Mouse (Mus musculus) embryonic facial prominence, embryonic 10.5 days (tissue): ENCODE data around the gene Col15a1. TPM values are rescaled to one million over a fixed set of nuclear protein-coding genes. Genes with fewer than 3 reads are reported as not detected.

Experiments
- DNase-seq: peaks from one replicate; pipeline ENCODE4 v3.0.0-alpha.2; 2017; ENCODE audit warnings: low spot score
- H3K27ac ChIP-seq: fragments of 300-500 bp; sonication (generic); replicated peaks from 2 replicates; pipeline ENCODE4 v1.5.1; 2016; ENCODE audit warnings: mild to moderate bottlenecking
- H3K27me3 ChIP-seq: fragments of 300-500 bp; sonication (generic); replicated peaks from 2 replicates; pipeline ENCODE4 v1.6.1; 2016; ENCODE audit warnings: low read depth, mild to moderate bottlenecking; ENCODE audit not compliant: poor library complexity, severe bottlenecking
- H3K36me3 ChIP-seq: fragments of 300-500 bp; sonication (generic); replicated peaks from 2 replicates; pipeline ENCODE4 v1.6.1; 2016; ENCODE audit warnings: mild to moderate bottlenecking, moderate library complexity
- H3K4me1 ChIP-seq: fragments of 300-500 bp; sonication (generic); 2 replicates; pipeline ENCODE4 v1.6.1; 2016
- H3K4me3 ChIP-seq: fragments of 300-500 bp; sonication (generic); 2 replicates; pipeline ENCODE4 v1.5.1; 2016; ENCODE audit warnings: mild to moderate bottlenecking, moderate library complexity
- H3K9me3 ChIP-seq: fragments of 300-500 bp; sonication (generic); 2 replicates; pipeline ENCODE4 v1.6.1; 2016; ENCODE audit warnings: mild to moderate bottlenecking
- WGBS: fragments of 180-500 bp; shearing (Covaris S2); methylation state at CpG from one replicate; pipeline ENCODE4 v1.1.7; 2016; 5-methylcytosine and 5-hydroxymethylcytosine counted together
- polyA plus RNA-seq: library from polyadenylated mRNA; unstranded; fragments of >200 nt; fragmentation: Nextera tagmentation; extraction: Ambion mirVana; gene quantifications from 2 replicates; pipeline ENCODE4 v1.2.1, GENCODE M21; 2016

The Col15a1 gene
- polyA plus RNA-seq, 1 experiment from 2014 or later, result 8.1 TPM

DNA sequence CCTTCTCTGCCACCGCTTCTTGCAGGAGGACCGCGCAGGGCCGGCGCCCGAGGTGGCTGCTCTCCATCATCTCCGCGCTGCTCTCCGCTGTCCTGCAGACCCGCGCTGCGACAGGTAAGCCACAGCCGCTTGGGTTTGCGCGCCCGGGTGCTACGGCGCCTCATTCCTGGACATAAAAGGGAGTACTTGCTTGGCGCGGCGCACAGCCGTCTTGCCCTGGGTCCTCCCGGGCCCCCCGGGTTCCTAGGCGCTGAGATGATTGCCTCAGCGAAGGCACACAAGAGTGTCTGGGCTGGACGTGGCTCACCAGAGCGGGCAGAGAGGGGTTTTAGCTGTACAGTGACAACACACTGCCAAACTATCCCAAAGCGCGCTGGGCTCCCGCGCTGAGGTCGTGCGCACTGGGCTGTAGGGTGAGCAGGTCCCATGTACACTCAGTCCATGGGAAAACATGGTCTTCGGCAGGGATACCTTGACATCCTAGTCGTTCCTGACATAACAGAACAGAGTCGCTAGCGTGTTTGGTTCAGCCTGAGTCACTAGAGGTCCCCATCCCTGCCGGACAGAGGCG is 545 bp downstream of the Col15a1 start:
- Histone ChIP-seq H3K27ac (peak overlapping the region; percentile 75), H3K9me3 (no peaks in the 10 kb centered on the region), H3K27me3 (peaks cover 77% of the 10 kb centered on the region), H3K36me3 (no peaks in the 10 kb centered on the region), H3K4me1 (peaks cover 12% of the 10 kb centered on the region), H3K4me3 (peak overlapping the region; percentile 70)
- 3% methylated on average over 40 of the region's 40 CpGs for WGBS
- DNase-seq, result peak; percentile 60

DNA sequence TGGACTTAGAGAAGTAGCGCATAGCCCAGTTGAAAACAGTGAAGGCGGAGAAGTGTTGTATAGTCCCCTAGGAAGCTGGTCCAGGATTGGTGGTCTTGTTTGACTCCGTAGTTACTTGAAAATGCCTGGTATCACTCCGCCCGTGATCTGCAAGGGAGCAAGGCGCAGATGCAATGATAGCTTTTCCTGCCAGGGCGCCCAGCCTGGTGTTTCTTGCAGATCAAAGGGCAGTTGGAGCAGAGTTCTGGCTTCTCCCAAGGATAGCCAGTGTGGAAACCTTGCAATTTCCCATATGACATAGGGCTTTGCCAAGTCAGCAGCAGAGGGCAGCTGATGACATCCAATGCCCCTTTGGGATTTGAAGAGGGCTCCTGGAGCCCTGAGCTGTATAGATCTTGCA is 1.5 kb downstream of the Col15a1 start:
- Histone ChIP-seq H3K27me3 (peaks cover 68% of the 10 kb centered on the region), H3K36me3 (no peaks in the 10 kb centered on the region), H3K9me3 (no peaks in the 10 kb centered on the region), H3K27ac (no peak overlapping the region), H3K4me3 (0 out of 2 replicates have a peak overlapping the region, but pooled peaks have one; percentile 70), H3K4me1 (peaks cover 12% of the 10 kb centered on the region)
- WGBS, result 75% methylated on average over 7 of the region's 7 CpGs
- DNase-seq, result no peak

DNA sequence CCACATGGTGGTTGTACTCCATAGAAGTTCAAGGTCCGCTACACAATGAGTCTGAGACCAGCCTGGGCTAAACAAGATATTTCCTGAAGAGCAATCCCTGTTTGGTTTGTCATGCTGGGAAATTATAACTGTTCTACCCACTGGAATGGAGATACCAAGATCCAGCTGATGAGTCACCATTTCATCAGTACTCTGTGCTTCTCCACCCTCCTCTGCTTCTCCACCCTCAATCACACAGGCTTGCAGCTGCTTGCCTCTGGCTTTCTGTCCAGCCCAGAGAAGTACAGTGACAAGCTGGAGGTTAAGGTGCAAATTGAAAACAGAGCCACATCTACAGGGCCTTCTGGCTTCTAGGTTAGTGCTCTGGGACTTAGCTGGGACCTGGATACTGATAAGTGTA is 10.9 kb downstream of the Col15a1 start:
- H3K9me3 ChIP-seq, result no peaks in the 10 kb centered on the region
- H3K27me3 ChIP-seq, result no peaks in the 10 kb centered on the region
- no peaks in the 10 kb centered on the region for H3K36me3 ChIP-seq
- no peaks in the 10 kb centered on the region for H3K4me1 ChIP-seq
- H3K4me3 ChIP-seq, result no peak overlapping the region
- DNase-seq, result no peak
- WGBS, result 90% methylated on average over 1 of the region's 1 CpGs
- H3K27ac ChIP-seq, result no peak overlapping the region

DNA sequence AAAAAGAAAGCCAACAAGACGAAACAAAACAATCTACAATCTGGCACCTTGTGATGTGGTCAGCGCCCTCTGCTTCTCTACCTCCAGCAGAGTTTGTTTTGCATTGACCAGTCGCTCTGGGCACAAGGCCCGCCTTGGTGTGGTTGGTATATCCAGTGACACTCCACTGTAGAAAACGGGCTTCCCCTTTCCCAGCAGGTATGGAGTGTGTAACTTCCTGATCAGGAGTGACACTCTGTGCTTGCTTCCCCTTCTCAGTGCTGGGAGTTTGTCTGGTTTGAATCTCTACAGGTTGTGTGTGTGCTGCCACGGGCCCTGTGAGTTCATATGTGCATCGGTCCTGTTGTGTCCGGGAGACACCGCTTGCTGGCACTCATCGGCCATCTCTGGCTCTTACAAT is 11.4 kb downstream of the Col15a1 start:
- Histone ChIP-seq H3K4me1 (no peaks in the 10 kb centered on the region), H3K4me3 (no peak overlapping the region), H3K27ac (no peak overlapping the region), H3K9me3 (no peaks in the 10 kb centered on the region), H3K27me3 (no peaks in the 10 kb centered on the region), H3K36me3 (no peaks in the 10 kb centered on the region)
- DNase-seq, result no peak
- 82% methylated on average over 10 of the region's 10 CpGs for WGBS

DNA sequence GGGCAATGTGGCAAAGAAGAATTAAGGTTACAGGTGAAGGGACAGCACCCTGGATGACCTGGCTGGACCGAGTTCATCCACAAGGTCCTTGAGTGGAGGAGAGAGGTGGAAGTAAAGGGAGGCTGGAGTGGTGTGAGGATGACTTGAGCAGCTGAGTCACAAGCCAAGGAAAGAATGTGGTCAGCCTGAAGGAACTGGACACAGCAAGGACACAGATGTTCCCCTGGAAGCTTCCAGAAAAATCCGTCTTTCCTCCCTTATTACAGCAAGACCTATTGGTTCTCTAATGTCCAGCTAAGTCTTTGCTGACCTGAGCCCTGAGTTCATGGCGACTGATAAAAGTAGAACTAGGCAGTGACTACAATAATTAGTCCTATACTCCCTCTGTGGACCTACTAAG is 12.6 kb downstream of the Col15a1 start:
- Histone ChIP-seq H3K4me1 (no peaks in the 10 kb centered on the region), H3K27me3 (no peaks in the 10 kb centered on the region), H3K4me3 (no peak overlapping the region), H3K27ac (no peak overlapping the region), H3K36me3 (no peaks in the 10 kb centered on the region), H3K9me3 (no peaks in the 10 kb centered on the region)
- no peak for DNase-seq
- 79% methylated on average over 3 of the region's 3 CpGs for WGBS

DNA sequence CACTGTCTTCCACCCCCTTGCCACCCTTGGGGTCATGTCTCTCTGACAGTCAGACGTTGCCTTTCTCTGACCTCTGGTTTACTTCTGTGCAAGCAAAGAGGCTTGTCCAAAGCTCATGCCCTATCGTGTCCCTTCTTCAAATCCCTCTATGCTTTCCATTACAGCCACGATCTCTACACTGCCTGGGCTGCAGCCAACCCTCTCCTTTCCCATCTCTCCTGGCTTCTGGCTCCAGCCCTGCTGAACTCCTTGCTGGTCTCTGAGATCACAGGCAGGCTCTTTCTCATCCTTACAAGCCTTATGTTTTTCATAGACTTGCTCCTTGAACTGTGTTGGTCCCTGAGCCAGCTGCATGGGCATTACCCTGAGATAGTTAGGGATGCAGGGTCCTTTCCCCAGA is 14.2 kb downstream of the Col15a1 start:
- no peak for DNase-seq
- Histone ChIP-seq H3K4me1 (peaks cover 5% of the 10 kb centered on the region), H3K9me3 (no peaks in the 10 kb centered on the region), H3K36me3 (no peaks in the 10 kb centered on the region), H3K27me3 (no peaks in the 10 kb centered on the region), H3K4me3 (no peak overlapping the region), H3K27ac (no peak overlapping the region)
- WGBS, result 80% methylated on average over 3 of the region's 3 CpGs

DNA sequence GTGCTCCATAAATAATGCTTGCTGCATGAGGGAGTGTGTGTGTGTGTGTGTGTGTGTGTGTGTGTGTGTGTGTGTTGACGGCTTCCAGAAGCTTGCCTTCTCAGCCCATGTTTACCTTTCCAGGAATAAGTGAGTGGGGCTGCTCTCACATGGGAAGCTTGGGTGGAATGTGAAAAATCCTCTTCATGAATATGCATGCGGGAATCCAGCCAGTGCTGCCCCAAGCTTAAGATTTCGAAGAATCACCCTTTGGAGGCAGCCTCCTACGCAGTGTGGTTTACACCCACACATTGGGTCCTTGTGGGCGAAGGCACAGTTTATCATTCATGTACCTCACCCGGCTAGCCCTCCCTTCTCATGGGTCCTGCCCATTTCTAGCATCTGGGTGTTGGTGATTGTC is 18.0 kb downstream of the Col15a1 start:
- peaks cover 9% of the 10 kb centered on the region for H3K4me1 ChIP-seq
- no peaks in the 10 kb centered on the region for H3K36me3 ChIP-seq
- no peak overlapping the region for H3K4me3 ChIP-seq
- 88% methylated on average over 6 of the region's 6 CpGs for WGBS
- DNase-seq, result no peak
- H3K27me3 ChIP-seq, result no peaks in the 10 kb centered on the region
- no peaks in the 10 kb centered on the region for H3K9me3 ChIP-seq
- H3K27ac ChIP-seq, result no peak overlapping the region

DNA sequence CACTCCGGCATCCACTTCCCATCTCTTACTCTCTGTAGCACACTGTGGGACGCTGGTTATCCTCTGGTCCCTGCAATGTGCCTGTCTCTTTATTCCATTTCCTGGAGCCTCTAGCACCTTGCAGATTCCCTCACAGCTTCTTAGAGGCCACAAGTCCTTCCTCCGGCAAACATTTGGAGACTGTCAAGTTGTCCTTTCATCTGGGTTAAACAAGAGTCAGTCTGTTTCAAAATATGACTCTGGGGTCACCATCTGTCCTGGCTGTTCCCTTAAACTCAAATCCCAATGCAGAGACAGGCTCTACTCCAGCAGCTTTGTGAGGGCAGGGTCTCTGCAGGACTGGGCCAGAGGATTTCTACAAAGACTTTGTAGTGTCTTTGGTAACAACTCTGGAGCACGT is 19.1 kb downstream of the Col15a1 start:
- Histone ChIP-seq H3K9me3 (no peaks in the 10 kb centered on the region), H3K36me3 (no peaks in the 10 kb centered on the region), H3K27me3 (no peaks in the 10 kb centered on the region), H3K4me3 (no peak overlapping the region), H3K27ac (no peak overlapping the region), H3K4me1 (peaks cover 9% of the 10 kb centered on the region)
- DNase-seq, result no peak
- 68% methylated on average over 4 of the region's 4 CpGs for WGBS

DNA sequence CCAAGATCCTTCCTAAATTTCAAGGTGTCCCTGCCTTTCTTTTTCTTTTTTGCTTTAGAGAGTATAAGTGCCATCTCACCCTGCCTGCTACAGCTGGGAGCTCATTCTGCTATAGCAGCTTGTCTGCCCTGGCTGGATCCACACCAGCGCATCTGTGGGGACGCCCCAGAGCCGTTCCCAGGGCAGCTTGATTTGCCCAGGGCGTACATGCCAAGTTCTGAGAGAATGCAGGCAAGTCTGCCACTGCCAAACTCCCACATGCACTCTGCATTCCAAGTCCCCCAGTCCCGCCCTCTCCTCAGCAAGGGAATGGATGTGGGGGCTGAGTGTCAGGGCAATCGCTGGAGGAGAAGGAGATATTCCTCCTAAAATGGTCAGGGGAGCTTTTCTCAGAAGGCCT is 19.8 kb downstream of the Col15a1 start:
- Histone ChIP-seq H3K4me3 (no peak overlapping the region), H3K9me3 (no peaks in the 10 kb centered on the region), H3K36me3 (no peaks in the 10 kb centered on the region), H3K27me3 (no peaks in the 10 kb centered on the region), H3K4me1 (peaks cover 9% of the 10 kb centered on the region), H3K27ac (no peak overlapping the region)
- DNase-seq, result no peak
- 70% methylated on average over 6 of the region's 6 CpGs for WGBS

DNA sequence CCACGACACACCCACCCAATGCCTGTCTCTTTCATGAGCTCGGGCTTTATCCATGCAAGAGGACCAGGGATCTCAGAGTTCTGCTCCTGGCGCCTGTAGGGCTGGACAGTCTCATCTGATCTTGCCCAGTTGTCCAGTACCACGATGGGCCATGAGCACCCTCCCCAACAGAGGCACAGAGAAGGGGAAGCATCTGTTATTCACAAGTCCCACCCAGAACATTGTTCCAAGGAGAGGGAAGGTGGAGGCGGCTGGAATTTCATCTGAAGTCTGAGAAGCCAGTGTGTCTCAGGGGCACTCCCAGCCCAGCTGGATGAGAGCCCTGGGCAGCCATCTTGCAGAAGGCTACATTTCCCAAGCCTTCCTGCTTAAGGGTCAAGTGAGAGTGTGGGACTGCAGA is 21.0 kb downstream of the Col15a1 start:
- Histone ChIP-seq H3K36me3 (no peaks in the 10 kb centered on the region), H3K4me1 (peaks cover 11% of the 10 kb centered on the region), H3K27me3 (no peaks in the 10 kb centered on the region), H3K27ac (no peak overlapping the region), H3K9me3 (no peaks in the 10 kb centered on the region), H3K4me3 (no peak overlapping the region)
- no peak for DNase-seq
- 85% methylated on average over 5 of the region's 5 CpGs for WGBS

DNA sequence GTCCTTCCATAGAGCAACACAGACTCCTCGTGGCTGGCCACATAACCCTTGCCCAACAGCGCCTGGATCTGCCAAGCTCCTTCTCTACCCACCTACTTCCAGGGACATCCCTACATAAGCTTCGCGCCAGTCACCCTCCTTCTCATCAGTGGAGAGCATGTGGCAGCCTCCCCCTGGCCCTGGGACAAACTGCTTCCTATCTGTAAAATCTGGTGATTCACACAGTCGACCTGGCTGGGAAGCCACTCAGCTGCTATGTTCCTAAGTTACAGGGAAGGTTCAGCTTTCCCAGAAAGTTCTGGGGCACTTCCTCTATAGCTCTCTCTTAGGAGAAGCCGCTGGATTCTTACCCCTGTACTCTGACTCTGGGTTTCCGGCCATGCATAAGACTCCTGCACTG is 22.5 kb downstream of the Col15a1 start:
- H3K36me3 ChIP-seq, result no peaks in the 10 kb centered on the region
- WGBS, result 91% methylated on average over 7 of the region's 7 CpGs
- H3K9me3 ChIP-seq, result no peaks in the 10 kb centered on the region
- no peak overlapping the region for H3K27ac ChIP-seq
- no peak overlapping the region for H3K4me3 ChIP-seq
- DNase-seq, result no peak
- H3K4me1 ChIP-seq, result peaks cover 23% of the 10 kb centered on the region
- H3K27me3 ChIP-seq, result 0 out of 2 replicates have a peak, but pooled peaks cover under 1% of the 10 kb centered on the region

DNA sequence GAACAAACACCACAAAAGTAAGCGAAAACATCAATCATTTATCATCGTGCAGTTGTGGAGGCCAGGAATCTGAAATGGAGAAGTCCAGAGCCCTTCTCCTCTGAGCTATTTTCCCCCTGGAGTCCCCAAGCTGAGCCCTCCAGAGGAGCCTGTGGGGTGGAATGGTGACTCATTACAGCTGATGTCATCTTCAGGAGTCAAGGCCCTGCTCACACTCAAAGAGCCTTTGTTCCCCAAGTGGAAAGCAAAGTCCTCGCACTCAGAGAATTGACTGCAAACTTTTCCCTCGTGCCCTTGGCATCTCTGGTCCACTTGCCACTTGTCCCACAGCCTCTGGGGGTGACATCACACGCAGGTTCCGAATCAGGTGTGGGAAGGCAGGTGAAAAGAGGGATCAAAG is 23.4 kb downstream of the Col15a1 start:
- Histone ChIP-seq H3K27me3 (peaks cover 9% of the 10 kb centered on the region), H3K36me3 (no peaks in the 10 kb centered on the region), H3K27ac (no peak overlapping the region), H3K9me3 (no peaks in the 10 kb centered on the region), H3K4me1 (peaks cover 27% of the 10 kb centered on the region), H3K4me3 (no peak overlapping the region)
- DNase-seq, result no peak
- WGBS, result 84% methylated on average over 6 of the region's 6 CpGs

DNA sequence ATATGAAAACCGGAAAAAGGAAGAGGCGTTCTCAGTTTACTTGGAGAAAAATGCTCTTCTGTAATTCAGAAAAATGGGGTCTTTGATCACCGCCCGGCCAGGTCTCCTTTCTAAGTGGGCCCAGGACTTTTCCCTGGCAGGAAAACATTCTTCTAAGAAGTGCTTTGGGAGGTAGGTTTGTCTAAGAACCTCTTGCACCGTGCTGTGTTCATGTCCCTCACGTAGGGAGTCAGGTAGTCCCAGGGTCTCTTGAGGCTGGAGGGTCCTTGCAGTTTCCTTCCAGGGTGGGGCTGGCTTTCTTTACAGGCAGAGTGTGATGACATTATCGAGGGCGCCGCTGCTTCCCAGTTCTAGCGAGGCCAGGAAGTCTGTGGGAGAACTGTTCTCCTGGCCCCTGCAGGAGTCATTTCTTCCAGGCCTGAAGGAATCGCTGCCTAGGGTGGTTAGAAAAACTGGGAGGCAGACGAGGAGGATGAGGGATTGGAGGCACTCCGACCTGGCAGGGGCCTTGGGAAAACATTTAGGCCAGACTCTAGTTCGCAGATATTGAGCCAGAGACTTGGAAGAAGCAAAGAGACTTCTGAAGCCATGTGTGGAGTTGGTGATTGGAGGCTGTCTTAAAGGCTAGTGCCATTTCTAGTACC is 25.4 kb downstream of the Col15a1 start:
- DNase-seq, result no peak
- H3K27me3 ChIP-seq, result peaks cover 24% of the 10 kb centered on the region
- WGBS, result 74% methylated on average over 14 of the region's 14 CpGs
- H3K36me3 ChIP-seq, result no peaks in the 10 kb centered on the region
- H3K27ac ChIP-seq, result no peak overlapping the region; the same call in 1 of the 2 replicates
- peaks cover 32% of the 10 kb centered on the region for H3K4me1 ChIP-seq
- H3K9me3 ChIP-seq, result no peaks in the 10 kb centered on the region
- H3K4me3 ChIP-seq, result no peak overlapping the region
